Mouse (Mus musculus): ENCODE measurements around the gene Fkbp6. TPM values are rescaled to one million over a fixed set of nuclear protein-coding genes. Genes with fewer than 3 reads are reported as not detected.

Gene Fkbp6
- polyA plus RNA-seq (2014; fragmentation: Nextera tagmentation; extraction: Ambion mirVana), result 0.38 TPM in 1 of 2 replicates, not detected in the other

DNA sequence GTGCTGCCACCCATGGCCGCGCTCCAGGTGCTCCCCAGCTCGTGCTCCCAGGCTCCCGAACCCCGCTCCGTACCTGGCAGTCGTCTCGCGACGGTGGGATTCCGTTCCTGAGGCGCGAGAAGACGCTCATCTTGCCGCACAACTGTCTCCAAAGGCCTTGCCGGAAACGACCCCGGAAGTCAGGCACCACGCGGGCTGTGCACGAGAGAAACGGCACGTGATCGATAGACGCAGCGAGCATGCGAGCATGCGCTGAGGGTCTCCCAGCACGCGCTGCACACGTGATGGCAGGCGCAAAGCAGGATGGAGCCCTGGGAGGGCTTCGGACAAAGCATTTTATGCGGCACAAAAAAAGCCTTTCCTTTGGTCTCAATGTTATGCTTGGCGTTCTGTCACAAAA is at the start of gene Fkbp6:
Gene Fkbp6 (minus strand): TSS at position 183 of the 400 bp plus-strand sequence.
- no peak within 1 kb of the TSS for H3K4me2 ChIP-seq (ENCODE audit: low read length)
- ATAC-seq (ENCODE audit: low FRiP score, low TSS enrichment), result no peak
- no peak within 1 kb of the TSS for H3K4me3 ChIP-seq (replicated peaks; ENCODE audit: low read depth, low read length)
- DNase-seq, result no peak
- H3K4me1 ChIP-seq (ENCODE audit: control insufficient read depth, insufficient read depth, low read length), result no peaks in the 10 kb centered on the region
- no peaks in the 10 kb centered on the region for H3K27me3 ChIP-seq (ENCODE audit: control insufficient read depth, insufficient read depth, low read length)
- no peak within 1 kb of the TSS for H3K9ac ChIP-seq (replicated peaks; ENCODE audit: low read length)
- H3K9me3 ChIP-seq (ENCODE audit: control insufficient read depth, low read length), result peaks cover 5% of the 10 kb centered on the region; the same call in 1 of the 2 replicates
- 91% methylated on average over 35 of the region's 35 CpGs for WGBS
- H3K27ac ChIP-seq (replicated peaks; ENCODE audit: low read depth, low read length), result no peak within 1 kb of the TSS
- H3K36me3 ChIP-seq (ENCODE audit: control insufficient read depth, insufficient read depth, low read length), result no peaks in the 10 kb centered on the region

DNA sequence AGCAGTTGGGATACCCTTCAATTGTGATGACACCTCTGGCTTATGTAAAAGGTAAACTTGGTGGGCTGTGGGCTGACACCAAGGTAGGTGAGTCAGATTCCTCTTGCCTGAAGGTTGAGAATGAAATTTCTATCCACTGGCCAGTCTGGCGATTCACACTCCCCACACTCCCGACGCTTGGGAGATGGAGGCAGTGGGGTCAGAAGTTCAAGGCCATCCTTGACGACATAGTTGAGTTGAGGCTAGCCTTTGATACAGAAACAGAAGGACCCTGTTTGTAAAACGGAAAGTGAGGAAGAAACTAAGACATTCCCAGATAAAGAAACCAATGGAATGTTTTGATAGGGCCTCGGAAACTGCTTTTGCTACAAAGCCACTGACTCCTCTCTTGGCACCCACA is 49.5 kb upstream of the Fkbp6 start:
- Histone ChIP-seq H3K36me3 (ENCODE audit: control insufficient read depth, insufficient read depth, low read length) (no peaks in the 10 kb centered on the region), H3K27ac (replicated peaks; ENCODE audit: low read depth, low read length) (no peak overlapping the region), H3K4me1 (ENCODE audit: control insufficient read depth, insufficient read depth, low read length) (no peaks in the 10 kb centered on the region), H3K9ac (replicated peaks; ENCODE audit: low read length) (no peak overlapping the region), H3K27me3 (ENCODE audit: control insufficient read depth, insufficient read depth, low read length) (no peaks in the 10 kb centered on the region), H3K4me3 (replicated peaks; ENCODE audit: low read depth, low read length) (no peak overlapping the region), H3K4me2 (ENCODE audit: low read length) (no peak overlapping the region), H3K9me3 (ENCODE audit: control insufficient read depth, low read length) (no peaks in the 10 kb centered on the region)
- 72% methylated on average over 6 of the region's 6 CpGs for WGBS
- ATAC-seq (ENCODE audit: low FRiP score, low TSS enrichment) (no peak), DNase-seq (no peak)

DNA sequence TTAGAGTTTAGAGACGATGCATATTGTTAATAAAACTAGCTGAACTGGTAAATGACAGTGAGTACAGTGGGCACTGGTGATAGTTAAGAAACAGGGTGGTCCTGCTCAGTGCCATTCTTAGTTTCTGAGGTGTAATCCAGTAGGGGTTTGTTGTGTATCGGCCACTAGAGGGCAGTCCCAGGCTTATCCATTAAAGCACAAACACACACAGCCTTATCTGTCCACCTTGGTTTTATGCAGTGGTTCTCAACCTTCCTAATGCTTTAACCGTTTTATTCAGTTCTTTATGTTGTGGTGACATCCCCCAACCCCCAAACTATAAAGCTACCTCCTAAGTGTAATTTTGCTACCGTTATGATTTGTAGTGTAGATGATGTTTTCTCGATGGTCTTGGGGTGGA is 46.0 kb upstream of the Fkbp6 start:
- peak; percentile 76 for DNase-seq

DNA sequence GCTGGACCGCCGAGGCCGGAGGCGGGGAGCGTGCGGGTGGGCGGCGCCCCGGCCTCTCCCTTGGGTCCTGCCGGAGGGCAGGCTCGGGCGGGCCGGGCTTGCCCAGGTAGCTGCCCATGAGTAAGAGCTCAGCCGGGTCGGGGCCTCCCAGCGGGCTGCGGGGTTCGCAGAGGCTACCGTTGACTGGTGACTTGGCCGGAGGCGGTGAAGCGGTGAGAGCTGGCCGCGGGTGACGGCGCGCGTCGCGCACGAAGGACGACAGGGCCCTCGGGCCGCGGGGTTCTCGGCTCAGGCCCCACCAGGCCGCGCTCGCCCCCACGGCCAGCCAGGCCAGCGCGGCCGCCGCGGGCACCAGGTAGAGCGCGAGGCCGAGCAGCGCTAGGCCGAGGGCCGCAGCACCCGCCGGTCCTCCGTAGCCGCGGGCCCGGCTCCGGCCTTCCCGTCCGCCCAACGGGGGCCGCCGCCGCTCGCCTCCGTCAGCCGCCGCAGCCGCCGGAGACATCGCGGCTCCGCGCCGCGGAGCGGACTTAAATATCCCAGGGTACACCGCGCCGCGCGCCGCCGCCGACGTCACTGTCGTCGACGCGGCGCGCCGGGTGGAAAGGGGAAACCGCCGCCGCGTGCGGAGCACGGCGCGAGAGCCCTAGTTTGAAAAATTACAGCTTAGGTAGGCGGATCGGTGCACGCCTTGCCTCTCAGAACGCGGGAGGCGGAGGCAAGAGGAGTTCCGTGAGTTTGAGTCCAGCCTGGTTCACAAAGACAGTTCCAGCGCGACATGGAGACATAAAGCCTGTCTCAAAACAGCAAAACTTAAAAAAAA is 44.4 kb upstream of the Fkbp6 start, which contains the start of gene Pom121:
Gene Pom121 (minus strand): TSS at position 543 of the 820 bp plus-strand sequence.
- Histone ChIP-seq H3K27me3 (ENCODE audit: control insufficient read depth, insufficient read depth, low read length) (no peaks in the 10 kb centered on the region), H3K9me3 (ENCODE audit: control insufficient read depth, low read length) (no peaks in the 10 kb centered on the region), H3K4me1 (ENCODE audit: control insufficient read depth, insufficient read depth, low read length) (peaks cover 8% of the 10 kb centered on the region), H3K4me2 (ENCODE audit: low read length) (peak within 1 kb of the TSS; percentile 80), H3K4me3 (replicated peaks; ENCODE audit: low read depth, low read length) (peak within 1 kb of the TSS; percentile 99), H3K27ac (replicated peaks; ENCODE audit: low read depth, low read length) (peak within 1 kb of the TSS; percentile 82), H3K9ac (replicated peaks; ENCODE audit: low read length) (peak within 1 kb of the TSS; percentile 97), H3K36me3 (ENCODE audit: control insufficient read depth, insufficient read depth, low read length) (peaks cover 30% of the 10 kb centered on the region)
- under 1% methylated on average over 104 of the region's 110 CpGs for WGBS
- peak; percentile 96 for DNase-seq
- ATAC-seq (ENCODE audit: low FRiP score, low TSS enrichment), result peak; percentile 83

More for the DNA sequence above, 46.0 kb upstream of the Fkbp6 start:
- Histone ChIP-seq H3K27ac (replicated peaks; ENCODE audit: low read depth, low read length) (no peak overlapping the region), H3K4me2 (ENCODE audit: low read length) (no peak overlapping the region), H3K27me3 (ENCODE audit: control insufficient read depth, insufficient read depth, low read length) (no peaks in the 10 kb centered on the region), H3K4me1 (ENCODE audit: control insufficient read depth, insufficient read depth, low read length) (peaks cover 8% of the 10 kb centered on the region), H3K36me3 (ENCODE audit: control insufficient read depth, insufficient read depth, low read length) (peaks cover 15% of the 10 kb centered on the region), H3K4me3 (replicated peaks; ENCODE audit: low read depth, low read length) (no peak overlapping the region), H3K9ac (replicated peaks; ENCODE audit: low read length) (no peak overlapping the region), H3K9me3 (ENCODE audit: control insufficient read depth, low read length) (no peaks in the 10 kb centered on the region)
- 52% methylated on average over 5 of the region's 5 CpGs for WGBS
- ATAC-seq (ENCODE audit: low FRiP score, low TSS enrichment), result no peak

DNA sequence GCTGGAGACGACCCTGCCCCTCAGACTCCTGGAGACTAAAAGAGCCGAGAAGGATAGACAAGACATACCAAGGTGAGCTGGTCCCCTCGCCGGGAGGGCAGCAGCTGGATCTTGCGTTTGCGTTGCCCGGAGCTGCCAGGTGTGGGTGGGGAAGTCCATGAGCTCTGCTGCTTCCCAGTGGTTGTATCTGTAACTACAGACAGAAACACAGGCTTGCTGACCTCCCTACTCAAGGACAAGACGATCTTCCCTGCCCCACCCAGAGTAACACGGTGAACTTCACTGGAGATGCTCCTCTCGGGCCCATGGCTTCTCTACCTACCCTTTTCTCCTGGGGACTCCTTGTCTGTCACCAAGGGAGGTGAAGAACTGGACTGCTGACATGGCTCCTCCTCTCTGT is 33.9 kb upstream of the Fkbp6 start:
- DNase-seq (no peak), ATAC-seq (ENCODE audit: low FRiP score, low TSS enrichment) (no peak)
- Histone ChIP-seq H3K4me2 (ENCODE audit: low read length) (no peak overlapping the region), H3K4me1 (ENCODE audit: control insufficient read depth, insufficient read depth, low read length) (no peaks in the 10 kb centered on the region), H3K4me3 (replicated peaks; ENCODE audit: low read depth, low read length) (no peak overlapping the region), H3K27ac (replicated peaks; ENCODE audit: low read depth, low read length) (no peak overlapping the region), H3K27me3 (ENCODE audit: control insufficient read depth, insufficient read depth, low read length) (no peaks in the 10 kb centered on the region), H3K9ac (replicated peaks; ENCODE audit: low read length) (no peak overlapping the region), H3K36me3 (ENCODE audit: control insufficient read depth, insufficient read depth, low read length) (peaks cover 96% of the 10 kb centered on the region), H3K9me3 (ENCODE audit: control insufficient read depth, low read length) (no peaks in the 10 kb centered on the region)
- WGBS, result 86% methylated on average over 10 of the region's 10 CpGs

DNA sequence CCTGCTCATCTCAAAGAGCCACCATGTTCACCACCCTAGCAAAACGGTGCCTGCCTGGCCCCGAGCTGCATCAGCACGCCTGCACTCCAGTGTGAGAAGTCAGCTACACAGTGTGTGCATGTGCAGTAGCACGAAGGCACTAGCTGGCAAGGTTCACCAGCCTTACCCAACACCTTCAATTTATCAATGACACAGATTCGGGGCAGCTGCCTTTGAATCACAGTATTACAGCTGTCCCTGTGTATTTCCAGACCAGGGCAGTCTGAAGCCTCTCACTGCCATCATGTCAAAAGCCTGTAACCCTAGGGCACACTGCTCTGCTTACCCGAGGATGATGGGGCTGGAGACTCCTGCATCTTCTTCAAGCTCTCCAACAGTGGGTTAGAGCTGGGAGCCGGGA is 32.9 kb upstream of the Fkbp6 start:
- Histone ChIP-seq H3K27ac (replicated peaks; ENCODE audit: low read depth, low read length) (no peak overlapping the region), H3K9ac (replicated peaks; ENCODE audit: low read length) (no peak overlapping the region), H3K36me3 (ENCODE audit: control insufficient read depth, insufficient read depth, low read length) (peaks cover 96% of the 10 kb centered on the region), H3K9me3 (ENCODE audit: control insufficient read depth, low read length) (no peaks in the 10 kb centered on the region), H3K4me2 (ENCODE audit: low read length) (no peak overlapping the region), H3K27me3 (ENCODE audit: control insufficient read depth, insufficient read depth, low read length) (no peaks in the 10 kb centered on the region), H3K4me3 (replicated peaks; ENCODE audit: low read depth, low read length) (no peak overlapping the region), H3K4me1 (ENCODE audit: control insufficient read depth, insufficient read depth, low read length) (no peaks in the 10 kb centered on the region)
- no peak for DNase-seq
- WGBS, result 93% methylated on average over 7 of the region's 7 CpGs
- ATAC-seq (ENCODE audit: low FRiP score, low TSS enrichment), result no peak

DNA sequence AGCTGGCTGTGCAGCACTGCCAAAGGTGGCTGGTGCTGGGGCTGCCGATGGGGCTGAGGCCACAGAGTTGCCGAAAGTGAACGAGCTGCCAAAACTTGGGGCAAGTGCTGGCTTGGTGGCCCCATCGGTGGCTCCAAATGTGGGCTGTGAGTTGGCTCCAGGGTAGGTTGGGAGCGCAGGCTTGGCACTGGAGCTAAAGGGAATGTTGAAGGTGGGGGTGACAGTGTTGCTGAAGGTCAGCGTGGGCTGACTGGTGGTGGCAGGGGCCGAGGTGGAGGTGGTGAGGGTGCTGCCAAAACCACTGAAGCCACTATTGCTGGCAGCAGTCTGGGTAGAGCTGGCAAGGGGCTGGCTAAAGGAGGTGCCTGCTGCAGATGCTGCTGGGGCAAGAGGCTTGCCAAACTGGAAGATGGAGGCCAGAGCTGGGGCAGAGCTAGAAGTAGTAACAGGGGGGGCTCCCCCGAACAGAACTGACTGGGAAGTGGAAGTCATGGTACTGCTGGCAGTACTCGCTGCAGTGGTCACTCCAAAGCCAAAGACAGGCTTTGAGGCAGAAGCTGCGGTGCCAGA is 31.6 kb upstream of the Fkbp6 start:
- DNase-seq (no peak), ATAC-seq (ENCODE audit: low FRiP score, low TSS enrichment) (no peak)
- Histone ChIP-seq H3K27ac (replicated peaks; ENCODE audit: low read depth, low read length) (no peak overlapping the region), H3K9ac (replicated peaks; ENCODE audit: low read length) (no peak overlapping the region), H3K36me3 (ENCODE audit: control insufficient read depth, insufficient read depth, low read length) (peaks cover 93% of the 10 kb centered on the region), H3K4me1 (ENCODE audit: control insufficient read depth, insufficient read depth, low read length) (no peaks in the 10 kb centered on the region), H3K4me2 (ENCODE audit: low read length) (no peak overlapping the region), H3K4me3 (replicated peaks; ENCODE audit: low read depth, low read length) (no peak overlapping the region), H3K9me3 (ENCODE audit: control insufficient read depth, low read length) (no peaks in the 10 kb centered on the region), H3K27me3 (ENCODE audit: control insufficient read depth, insufficient read depth, low read length) (no peaks in the 10 kb centered on the region)
- 95% methylated on average over 10 of the region's 10 CpGs for WGBS

DNA sequence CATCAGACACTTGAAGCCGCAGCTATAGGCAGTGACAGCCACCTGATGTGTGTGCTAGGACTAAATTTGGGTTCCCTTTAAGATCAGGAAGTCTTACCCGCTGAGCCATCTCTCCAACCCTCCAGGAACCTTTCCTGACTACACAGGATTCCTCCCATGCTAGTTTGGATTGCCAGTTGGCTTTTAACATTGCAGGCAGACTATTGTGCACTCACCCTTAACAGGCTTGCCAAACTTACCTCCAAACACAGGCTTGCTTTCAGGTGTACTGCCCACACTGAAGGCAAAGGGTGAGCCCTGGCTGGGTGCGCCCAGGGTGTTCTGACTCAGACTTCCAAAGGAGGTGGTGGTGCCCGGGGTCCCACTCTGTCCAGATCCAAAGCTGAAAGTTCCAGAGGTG is 30.8 kb upstream of the Fkbp6 start:
- no peak overlapping the region for H3K27ac ChIP-seq (replicated peaks; ENCODE audit: low read depth, low read length)
- H3K36me3 ChIP-seq (ENCODE audit: control insufficient read depth, insufficient read depth, low read length), result peaks cover 97% of the 10 kb centered on the region
- DNase-seq, result no peak
- no peak overlapping the region for H3K9ac ChIP-seq (replicated peaks; ENCODE audit: low read length)
- 96% methylated on average over 4 of the region's 4 CpGs for WGBS
- no peaks in the 10 kb centered on the region for H3K4me1 ChIP-seq (ENCODE audit: control insufficient read depth, insufficient read depth, low read length)
- H3K4me3 ChIP-seq (replicated peaks; ENCODE audit: low read depth, low read length), result no peak overlapping the region
- H3K4me2 ChIP-seq (ENCODE audit: low read length), result no peak overlapping the region
- no peak for ATAC-seq (ENCODE audit: low FRiP score, low TSS enrichment)
- H3K27me3 ChIP-seq (ENCODE audit: control insufficient read depth, insufficient read depth, low read length), result no peaks in the 10 kb centered on the region
- no peaks in the 10 kb centered on the region for H3K9me3 ChIP-seq (ENCODE audit: control insufficient read depth, low read length)

DNA sequence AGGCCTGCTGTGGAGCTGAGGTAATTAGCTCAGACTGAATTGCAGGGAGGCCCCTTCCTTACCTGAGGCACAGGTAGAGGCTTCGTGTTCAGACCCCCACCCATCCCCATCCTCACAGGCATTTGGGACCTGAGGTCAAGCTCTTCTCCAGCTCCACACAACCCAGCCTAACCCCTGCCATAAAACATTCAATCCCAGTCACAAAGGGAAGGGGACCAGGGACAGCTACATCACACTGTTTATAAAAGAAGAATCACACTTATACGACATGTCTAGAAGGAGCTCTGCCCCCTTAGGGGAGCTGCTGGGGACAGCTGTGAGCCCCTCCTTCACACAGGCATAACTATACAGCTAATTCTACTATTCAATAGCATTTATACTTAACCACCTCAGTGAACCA is 26.5 kb upstream of the Fkbp6 start:
- no peaks in the 10 kb centered on the region for H3K4me1 ChIP-seq (ENCODE audit: control insufficient read depth, insufficient read depth, low read length)
- no peak overlapping the region for H3K9ac ChIP-seq (replicated peaks; ENCODE audit: low read length)
- no peaks in the 10 kb centered on the region for H3K9me3 ChIP-seq (ENCODE audit: control insufficient read depth, low read length)
- WGBS, result 60% methylated on average over 2 of the region's 2 CpGs
- no peak overlapping the region for H3K4me2 ChIP-seq (ENCODE audit: low read length)
- no peak for DNase-seq
- H3K4me3 ChIP-seq (replicated peaks; ENCODE audit: low read depth, low read length), result no peak overlapping the region
- H3K36me3 ChIP-seq (ENCODE audit: control insufficient read depth, insufficient read depth, low read length), result peaks cover 96% of the 10 kb centered on the region
- ATAC-seq (ENCODE audit: low FRiP score, low TSS enrichment), result no peak
- H3K27ac ChIP-seq (replicated peaks; ENCODE audit: low read depth, low read length), result no peak overlapping the region
- H3K27me3 ChIP-seq (ENCODE audit: control insufficient read depth, insufficient read depth, low read length), result no peaks in the 10 kb centered on the region
